Mouse (Mus musculus) hindbrain, embryonic 11.5 days (tissue): ENCODE results near the gene Syce3. TPM values are rescaled to one million over a fixed set of nuclear protein-coding genes. Genes with fewer than 3 reads are reported as not detected.

ENCODE experiments used
- ATAC-seq: fragments of 200-750 bp; cut with Nextera tagmentation; 2 replicates; pipeline ENCODE4 v1.8.0; 2017; ENCODE audit warnings: mild to moderate bottlenecking, moderate TSS enrichment, moderate library complexity; ENCODE audit not compliant: low FRiP score
- DNase-seq: peaks from one replicate; pipeline ENCODE4 v3.0.0-alpha.2; 2015; ENCODE audit warnings: low spot score
- H3K27ac ChIP-seq: fragments of 300-500 bp; sonication (generic); 2 replicates; pipeline ENCODE4 v1.5.1; 2014; ENCODE audit warnings: mild to moderate bottlenecking, low read depth, low read length
- H3K27me3 ChIP-seq: fragments of 300-500 bp; sonication (generic); 2 replicates; pipeline ENCODE4 v1.6.1; 2014; ENCODE audit warnings: mild to moderate bottlenecking, low read length, moderate library complexity, mixed read lengths; ENCODE audit not compliant: control insufficient read depth, insufficient read depth
- H3K36me3 ChIP-seq: fragments of 300-500 bp; sonication (generic); 2 replicates; pipeline ENCODE4 v1.6.1; 2014; ENCODE audit warnings: mild to moderate bottlenecking, low read length, moderate library complexity, mixed read lengths; ENCODE audit not compliant: control insufficient read depth, insufficient read depth
- H3K4me1 ChIP-seq: fragments of 300-500 bp; sonication (generic); replicated peaks from 2 replicates; pipeline ENCODE4 v1.6.1; 2014; ENCODE audit warnings: low read length, mixed read lengths; ENCODE audit not compliant: control insufficient read depth, insufficient read depth
- H3K4me2 ChIP-seq: fragments of 300-500 bp; sonication (generic); replicated peaks from 2 replicates; pipeline ENCODE4 v1.6.1; 2014; ENCODE audit warnings: mild to moderate bottlenecking, low read depth, low read length
- H3K4me3 ChIP-seq: fragments of 300-500 bp; sonication (generic); 2 replicates; pipeline ENCODE4 v1.5.1; 2014; ENCODE audit warnings: low read depth, low read length
- H3K9ac ChIP-seq: fragments of 300-500 bp; sonication (generic); 2 replicates; pipeline ENCODE4 v1.6.1; 2014; ENCODE audit warnings: low read depth, low read length
- H3K9me3 ChIP-seq: fragments of 300-500 bp; sonication (generic); 2 replicates; pipeline ENCODE4 v1.6.1; 2016; ENCODE audit warnings: low read length; ENCODE audit not compliant: control insufficient read depth
- WGBS: fragments of 180-500 bp; shearing (Covaris S2); extraction: QIAGEN DNeasy Blood & Tissue Kit; methylation state at CpG from one replicate; pipeline ENCODE4 v1.1.7; 2014; 5-methylcytosine and 5-hydroxymethylcytosine counted together
- polyA plus RNA-seq: library from polyadenylated mRNA; unstranded; fragments of >200 nt; fragmentation: Nextera tagmentation; extraction: Ambion mirVana; gene quantifications from 2 replicates; pipeline ENCODE4 v1.2.1, GENCODE M21; 2014

Syce3 gene
- polyA plus RNA-seq, 1 experiment from 2014 or later = not detected

- Histone ChIP-seq H3K4me3 (no peak overlapping the region), H3K36me3 (no peaks in the 10 kb centered on the region), H3K27me3 (no peaks in the 10 kb centered on the region), H3K4me1 (no peaks in the 10 kb centered on the region), H3K9me3 (no peaks in the 10 kb centered on the region; the same call in 1 of the 2 replicates), H3K9ac (no peak overlapping the region), H3K4me2 (no peak overlapping the region), H3K27ac (no peak overlapping the region)
- WGBS = 92% methylated on average over 10 of the region's 10 CpGs
- no peak for DNase-seq
- no peak for ATAC-seq
Measured at GRCm38 (mm10) chr15:89404831-89405623, 5.3 kb downstream of the Syce3 start.

- Histone ChIP-seq H3K27ac (no peak overlapping the region), H3K4me2 (no peak overlapping the region), H3K9ac (no peak overlapping the region), H3K9me3 (no peaks in the 10 kb centered on the region; the same call in 1 of the 2 replicates), H3K27me3 (no peaks in the 10 kb centered on the region), H3K4me3 (no peak overlapping the region), H3K4me1 (no peaks in the 10 kb centered on the region), H3K36me3 (no peaks in the 10 kb centered on the region)
- no peak for DNase-seq
- ATAC-seq = no peak
- 92% methylated on average over 1 of the region's 1 CpGs for WGBS
Measured at GRCm38 (mm10) chr15:89402471-89402870, 7.8 kb downstream of the Syce3 start.

GRCm38 (mm10) chr15:89399716-89400115 is 10.6 kb downstream of the Syce3 start:
- DNase-seq (no peak), ATAC-seq (no peak)
- no peaks in the 10 kb centered on the region for H3K9me3 ChIP-seq
- no peaks in the 10 kb centered on the region for H3K27me3 ChIP-seq
- H3K4me3 ChIP-seq = no peak overlapping the region
- no peak overlapping the region for H3K4me2 ChIP-seq
- H3K9ac ChIP-seq = no peak overlapping the region
- WGBS = 75% methylated on average over 1 of the region's 1 CpGs
- no peak overlapping the region for H3K27ac ChIP-seq
- H3K4me1 ChIP-seq = no peaks in the 10 kb centered on the region
- no peaks in the 10 kb centered on the region for H3K36me3 ChIP-seq

GRCm38 (mm10) chr15:89398146-89398545 is 12.2 kb downstream of the Syce3 start:
- H3K27ac ChIP-seq = no peak overlapping the region
- no peak overlapping the region for H3K9ac ChIP-seq
- no peaks in the 10 kb centered on the region for H3K9me3 ChIP-seq
- no peak for DNase-seq
- H3K4me2 ChIP-seq = no peak overlapping the region
- ATAC-seq = no peak
- no peak overlapping the region for H3K4me3 ChIP-seq
- WGBS = 79% methylated on average over 2 of the region's 2 CpGs
- no peaks in the 10 kb centered on the region for H3K36me3 ChIP-seq
- no peaks in the 10 kb centered on the region for H3K4me1 ChIP-seq
- no peaks in the 10 kb centered on the region for H3K27me3 ChIP-seq

- Histone ChIP-seq H3K4me2 (no peak overlapping the region), H3K4me1 (no peaks in the 10 kb centered on the region), H3K36me3 (no peaks in the 10 kb centered on the region), H3K27ac (no peak overlapping the region), H3K27me3 (no peaks in the 10 kb centered on the region), H3K9me3 (no peaks in the 10 kb centered on the region), H3K4me3 (no peak overlapping the region), H3K9ac (no peak overlapping the region)
- no peak for DNase-seq
- ATAC-seq = no peak
- WGBS = 87% methylated on average over 4 of the region's 4 CpGs
Measured at GRCm38 (mm10) chr15:89396883-89397282, 13.4 kb downstream of the Syce3 start.

GRCm38 (mm10) chr15:89390081-89390480 is 20.2 kb downstream of the Syce3 start:
- H3K4me2 ChIP-seq = no peak overlapping the region
- H3K4me1 ChIP-seq = no peaks in the 10 kb centered on the region
- no peaks in the 10 kb centered on the region for H3K36me3 ChIP-seq
- no peak for DNase-seq
- H3K9me3 ChIP-seq = no peaks in the 10 kb centered on the region
- no peak for ATAC-seq
- 90% methylated on average over 10 of the region's 10 CpGs for WGBS
- H3K9ac ChIP-seq = no peak overlapping the region
- H3K27ac ChIP-seq = no peak overlapping the region
- no peak overlapping the region for H3K4me3 ChIP-seq
- H3K27me3 ChIP-seq = no peaks in the 10 kb centered on the region

- Histone ChIP-seq H3K4me1 (no peaks in the 10 kb centered on the region), H3K4me3 (no peak overlapping the region), H3K27ac (no peak overlapping the region), H3K9me3 (no peaks in the 10 kb centered on the region), H3K9ac (no peak overlapping the region), H3K4me2 (no peak overlapping the region), H3K36me3 (no peaks in the 10 kb centered on the region), H3K27me3 (no peaks in the 10 kb centered on the region)
- DNase-seq (no peak), ATAC-seq (no peak)
- WGBS = 49% methylated on average over 12 of the region's 12 CpGs
Measured at GRCm38 (mm10) chr15:89387127-89387526, 23.2 kb downstream of the Syce3 start.

- H3K9ac ChIP-seq = no peak within 1 kb of the TSS
- ATAC-seq (no peak), DNase-seq (no peak)
- H3K36me3 ChIP-seq = no peaks in the 10 kb centered on the region
- no peaks in the 10 kb centered on the region; the same call in 1 of the 2 replicates for H3K4me1 ChIP-seq
- 91% methylated on average over 7 of the region's 7 CpGs for WGBS
- peaks cover 1% of the 10 kb centered on the region for H3K27me3 ChIP-seq
- no peaks in the 10 kb centered on the region for H3K9me3 ChIP-seq
- no peak within 1 kb of the TSS for H3K27ac ChIP-seq
- no peak within 1 kb of the TSS for H3K4me3 ChIP-seq
- H3K4me2 ChIP-seq = no peak within 1 kb of the TSS
Measured at GRCm38 (mm10) chr15:89384617-89385016, 25.7 kb downstream of the Syce3 start, which contains the start of gene Klhdc7b. TSS of gene Klhdc7b (plus strand) at chr15:89384917.

- Histone ChIP-seq H3K9ac (peak overlapping the region; percentile 35), H3K36me3 (no peaks in the 10 kb centered on the region), H3K4me2 (peak overlapping the region; percentile 62), H3K27ac (no peak overlapping the region), H3K27me3 (peaks cover 32% of the 10 kb centered on the region), H3K9me3 (no peaks in the 10 kb centered on the region), H3K4me1 (no peaks in the 10 kb centered on the region; the same call in 1 of the 2 replicates), H3K4me3 (peak overlapping the region; percentile 32)
- ATAC-seq (no peak), DNase-seq (no peak)
- WGBS = 18% methylated on average over 10 of the region's 10 CpGs
Measured at GRCm38 (mm10) chr15:89379429-89379828, 30.9 kb downstream of the Syce3 start.
